Mouse (Mus musculus): ENCODE data around the gene Sorbs1. TPM values are rescaled to one million over a fixed set of nuclear protein-coding genes. Genes with fewer than 3 reads are reported as not detected.

Gene Sorbs1
- polyA plus RNA-seq, 1 experiment from 2014 or later, result 49.5 TPM

- ATAC-seq (ENCODE audit: low FRiP score, low TSS enrichment), result no peak
- H3K4me3 ChIP-seq (ENCODE audit: low read length), result no peak overlapping the region
- H3K9ac ChIP-seq (ENCODE audit: low read depth, low read length), result no peak overlapping the region
- no peak overlapping the region for H3K27ac ChIP-seq (ENCODE audit: low read depth, low read length)
- H3K4me2 ChIP-seq (replicated peaks; ENCODE audit: low read depth, low read length), result no peak overlapping the region
- H3K27me3 ChIP-seq (ENCODE audit: control insufficient read depth, insufficient read depth, low read length), result no peaks in the 10 kb centered on the region
- no peaks in the 10 kb centered on the region for H3K4me1 ChIP-seq (ENCODE audit: control insufficient read depth, insufficient read depth, low read length)
- H3K36me3 ChIP-seq (ENCODE audit: control insufficient read depth, insufficient read depth, low read length), result no peaks in the 10 kb centered on the region
- H3K9me3 ChIP-seq (ENCODE audit: control insufficient read depth, low read length), result no peaks in the 10 kb centered on the region
- WGBS, result 90% methylated on average over 5 of the region's 5 CpGs
Observed at GRCm38 (mm10) chr19:40248476-40248875, 265.1 kb downstream of the Sorbs1 start.

GRCm38 (mm10) chr19:40247268-40247666 lies 266.3 kb downstream of the Sorbs1 start:
- no peak overlapping the region for H3K4me2 ChIP-seq (replicated peaks; ENCODE audit: low read depth, low read length)
- H3K9ac ChIP-seq (ENCODE audit: low read depth, low read length), result no peak overlapping the region
- ATAC-seq (ENCODE audit: low FRiP score, low TSS enrichment), result no peak
- no peak overlapping the region for H3K4me3 ChIP-seq (ENCODE audit: low read length)
- no peaks in the 10 kb centered on the region for H3K4me1 ChIP-seq (ENCODE audit: control insufficient read depth, insufficient read depth, low read length)
- no peak overlapping the region for H3K27ac ChIP-seq (ENCODE audit: low read depth, low read length)
- WGBS, result 63% methylated on average over 5 of the region's 5 CpGs
- H3K36me3 ChIP-seq (ENCODE audit: control insufficient read depth, insufficient read depth, low read length), result no peaks in the 10 kb centered on the region
- H3K9me3 ChIP-seq (ENCODE audit: control insufficient read depth, low read length), result no peaks in the 10 kb centered on the region
- no peaks in the 10 kb centered on the region for H3K27me3 ChIP-seq (ENCODE audit: control insufficient read depth, insufficient read depth, low read length)

- no peaks in the 10 kb centered on the region for H3K27me3 ChIP-seq (ENCODE audit: control insufficient read depth, insufficient read depth, low read length)
- no peak for ATAC-seq (ENCODE audit: low FRiP score, low TSS enrichment)
- H3K27ac ChIP-seq (ENCODE audit: low read depth, low read length), result no peak overlapping the region
- H3K9ac ChIP-seq (ENCODE audit: low read depth, low read length), result no peak overlapping the region
- H3K4me2 ChIP-seq (replicated peaks; ENCODE audit: low read depth, low read length), result no peak overlapping the region
- no peak overlapping the region for H3K4me3 ChIP-seq (ENCODE audit: low read length)
- WGBS, result 86% methylated on average over 7 of the region's 7 CpGs
- no peaks in the 10 kb centered on the region for H3K36me3 ChIP-seq (ENCODE audit: control insufficient read depth, insufficient read depth, low read length)
- no peaks in the 10 kb centered on the region for H3K4me1 ChIP-seq (ENCODE audit: control insufficient read depth, insufficient read depth, low read length)
- H3K9me3 ChIP-seq (ENCODE audit: control insufficient read depth, low read length), result no peaks in the 10 kb centered on the region
Observed at GRCm38 (mm10) chr19:40246646-40247267, 266.8 kb downstream of the Sorbs1 start.

Other genes starting within 250 kb of the Sorbs1 start
- 28.6 and 30.8 TPM in 2 replicates for gene Pdlim1, start 241.9 kb downstream of the Sorbs1 start, polyA plus RNA-seq (2014; fragmentation: Nextera tagmentation; extraction: Ambion mirVana)
- 29.3 and 51.6 TPM in 2 replicates for gene Aldh18a1, start 74.7 kb upstream of the Sorbs1 start, polyA plus RNA-seq (2014; fragmentation: Nextera tagmentation; extraction: Ambion mirVana)
- gene Tctn3, start 98.5 kb upstream of the Sorbs1 start, polyA plus RNA-seq (2014; fragmentation: Nextera tagmentation; extraction: Ambion mirVana), result 6.9 and 10.0 TPM in 2 replicates
- 3.0 and 5.4 TPM in 2 replicates for gene Entpd1, start 98.6 kb upstream of the Sorbs1 start, polyA plus RNA-seq (2014; fragmentation: Nextera tagmentation; extraction: Ambion mirVana)
- gene Cc2d2b, start 235.0 kb upstream of the Sorbs1 start, polyA plus RNA-seq (2014; fragmentation: Nextera tagmentation; extraction: Ambion mirVana), result 0.39 TPM in 1 of 2 replicates, not detected in the other